Mouse (Mus musculus) MEL-GATA-1-ER (cell line): ENCODE data around the gene Stat5b.
A peak's percentile ranks its signal among the peaks of the same experiment; 100 is the strongest.

Source experiments
- DNase-seq: peaks from one replicate; pipeline ENCODE4 v3.0.0-alpha.2; 2012; ENCODE audit warnings: low read depth; ENCODE audit errors: extremely low read depth

The Stat5b gene

GRCm38 (mm10) chr11:100738066-100738604 is 112.4 kb downstream of the Stat5b start, which contains the start of gene Rab5c:
Gene Rab5c (minus strand): TSS chr11:100738215.
- DNase-seq: peak; percentile 99

- DNase-seq: peak; percentile 93
Measured at GRCm38 (mm10) chr11:100737105-100737733, 113.3 kb downstream of the Stat5b start.

- DNase-seq: no peak
Measured at GRCm38 (mm10) chr11:100736746-100737080, 113.8 kb downstream of the Stat5b start.

GRCm38 (mm10) chr11:100735954-100736745 is 114.4 kb downstream of the Stat5b start:
- DNase-seq: peak; percentile 46

- no peak for DNase-seq
Measured at GRCm38 (mm10) chr11:100735134-100735865, 115.2 kb downstream of the Stat5b start.
